Mouse (Mus musculus) E14TG2a.4 (cell line): ENCODE data around the gene Gpr137.

Experiments
- CTCF ChIP-seq: conservative IDR thresholded peaks from 2 replicates; pipeline ENCODE4 v1.5.1; 2014; ENCODE audit warnings: low read length
- POU5F1 ChIP-seq: IDR thresholded peaks from 2 replicates; pipeline ENCODE4 v1.6.1; 2014; ENCODE audit warnings: low read length, borderline replicate concordance

DNA sequence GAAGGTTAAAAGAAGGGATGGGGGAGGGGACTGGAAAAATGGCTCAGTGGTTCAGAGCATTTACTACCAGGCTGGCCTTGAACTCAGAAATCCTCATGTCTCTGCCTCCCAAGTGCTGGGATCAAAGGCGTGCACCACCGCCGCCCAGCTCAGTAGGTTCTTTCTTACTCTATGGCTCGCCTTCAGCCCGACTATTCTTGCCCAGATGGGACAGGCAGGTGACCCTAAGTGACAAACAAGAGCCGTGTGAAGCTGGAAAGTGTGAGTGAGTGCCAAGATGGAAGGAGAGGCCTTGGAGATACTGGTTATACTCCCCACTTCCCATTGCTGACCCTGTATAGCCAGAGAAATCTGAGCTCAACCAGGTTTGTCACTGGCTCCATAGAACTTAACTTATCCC, 1.4 kb upstream of the Gpr137 start:
- TF ChIP-seq CTCF (no peak), POU5F1 (no peak)
